Mouse (Mus musculus) heart, postnatal 4 days (tissue): Measurements from ENCODE around the gene Pcnp. TPM values are rescaled to one million over a fixed set of nuclear protein-coding genes. Genes with fewer than 3 reads are reported as not detected.
A peak's percentile ranks its signal among the peaks of the same experiment; 100 is the strongest.

Experiments used
- DNase-seq: peaks from one replicate; pipeline ENCODE4 v3.0.0; 2021
- total RNA-seq, 2 experiments: library from RNA; stranded (reverse); gene quantifications; 2 replicates each; pipeline ENCODE4 v1.2.3; 2021

The Pcnp gene
- total RNA-seq, 2 experiments from 2014 or later: 73.1 to 74.5 TPM

- no peak for DNase-seq
These were observed 7.0 kb upstream of the Pcnp start for GRCm38 (mm10) chr16:56036501-56036900.

GRCm38 (mm10) chr16:56034566-56034965, 5.0 kb upstream of the Pcnp start:
- DNase-seq: no peak

GRCm38 (mm10) chr16:56028722-56029551, 602 bp downstream of the Pcnp start:
- DNase-seq: no peak

GRCm38 (mm10) chr16:56027854-56028629, 1.5 kb downstream of the Pcnp start:
- no peak for DNase-seq

GRCm38 (mm10) chr16:56019660-56020059, 9.9 kb downstream of the Pcnp start:
- no peak for DNase-seq

- DNase-seq: no peak
These were observed 15.5 kb downstream of the Pcnp start for GRCm38 (mm10) chr16:56014076-56014475.

- no peak for DNase-seq
These were observed 16.5 kb downstream of the Pcnp start for GRCm38 (mm10) chr16:56012789-56013743.

- no peak for DNase-seq
These were observed 20.7 kb downstream of the Pcnp start for GRCm38 (mm10) chr16:56008862-56009261.

- DNase-seq: no peak
These were observed 22.7 kb downstream of the Pcnp start for GRCm38 (mm10) chr16:56006798-56007197.

- DNase-seq: no peak
These were observed 35.3 kb downstream of the Pcnp start for GRCm38 (mm10) chr16:55994235-55994634.

GRCm38 (mm10) chr16:55990311-55990710, 39.2 kb downstream of the Pcnp start:
- no peak for DNase-seq

- no peak for DNase-seq
These were observed 43.5 kb downstream of the Pcnp start for GRCm38 (mm10) chr16:55986001-55986400.

- DNase-seq: no peak
These were observed 54.6 kb downstream of the Pcnp start for GRCm38 (mm10) chr16:55974903-55975285.

GRCm38 (mm10) chr16:55974256-55974902, 55.2 kb downstream of the Pcnp start:
- peak; percentile 95 for DNase-seq

GRCm38 (mm10) chr16:55973431-55974255, 55.9 kb downstream of the Pcnp start, which contains the start of gene Zbtb11:
TSS of gene Zbtb11 (plus strand) at chr16:55973883.
- peak; percentile 100 for DNase-seq

GRCm38 (mm10) chr16:55972626-55973201, 56.8 kb downstream of the Pcnp start:
- no peak for DNase-seq

- no peak for DNase-seq
These were observed 57.6 kb downstream of the Pcnp start for GRCm38 (mm10) chr16:55971735-55972615.

- no peak for DNase-seq
These were observed 59.1 kb downstream of the Pcnp start for GRCm38 (mm10) chr16:55970416-55970815.

- peak; percentile 66 for DNase-seq
These were observed 60.4 kb downstream of the Pcnp start for GRCm38 (mm10) chr16:55969147-55969546.
